Mouse (Mus musculus) thymus, postnatal 36 days (tissue): ENCODE measurements at regions not wholly inside any gene's neighbourhood (a gene's known extent, or its start where the extent isn't known, plus 50 kb on each side); places are given as distances from the start of the nearest gene placed in this dataset.

Source experiments
- DNase-seq, 2 experiments: peaks; one replicate each; pipeline ENCODE4 v3.0.0; 2022; ENCODE audit warnings: mixed read lengths in 2 of 2

GRCm38 (mm10) chr3:52197982-52198750, 70.0 kb upstream of the Foxo1 start:
- peak; percentile 52 to 64 for DNase-seq

GRCm38 (mm10) chr3:52198751-52199738, 69.1 kb upstream of the Foxo1 start:
- peak; percentile 27 to 39 for DNase-seq

- no peak for DNase-seq
Measured at GRCm38 (mm10) chr3:52200106-52200505, 68.0 kb upstream of the Foxo1 start.

GRCm38 (mm10) chr3:52210556-52211302, 57.4 kb upstream of the Foxo1 start:
- DNase-seq: no peak

- no peak for DNase-seq
Measured at GRCm38 (mm10) chr3:52211303-52211695, 56.8 kb upstream of the Foxo1 start.

GRCm38 (mm10) chr3:52214114-52214513, 54.0 kb upstream of the Foxo1 start:
- DNase-seq: no peak

GRCm38 (mm10) chr3:52215083-52215482, 53.1 kb upstream of the Foxo1 start:
- no peak for DNase-seq
